Mouse (Mus musculus) left cerebral cortex, adult 8-10 months (tissue): ENCODE data around the gene Taok2. TPM values are rescaled to one million over a fixed set of nuclear protein-coding genes. Genes with fewer than 3 reads are reported as not detected.

Source experiments
- DNase-seq, 2 experiments: peaks; one replicate each; pipeline ENCODE4 v3.0.0; 2022; ENCODE audit warnings: low spot score in 2 of 2
- total RNA-seq, 4 experiments: library from RNA; stranded (reverse); gene quantifications; 2 replicates each; pipeline ENCODE4 v1.2.4; 2022

Taok2 gene
- total RNA-seq, 4 experiments from 2014 or later, result 146 to 153 (median 152) TPM

DNA sequence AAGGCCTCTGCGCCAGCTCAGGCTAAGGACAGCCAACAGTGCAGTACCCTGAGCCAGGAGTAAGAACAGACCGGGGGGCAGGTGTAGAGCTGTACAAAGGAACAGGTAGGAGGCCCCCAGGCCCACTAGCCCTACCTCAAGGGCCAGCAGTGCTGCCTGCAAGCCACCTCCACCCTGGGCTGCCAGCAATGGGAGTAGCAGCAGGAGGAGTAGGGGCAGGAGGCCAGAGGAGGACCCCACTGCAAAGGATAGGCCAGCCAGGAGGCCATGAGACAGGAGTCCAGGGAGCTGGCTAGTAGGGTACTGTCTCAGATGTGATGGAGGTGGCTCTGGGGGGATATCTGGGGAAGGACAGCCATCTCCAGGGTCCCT, 14.0 kb downstream of the Taok2 start:
- DNase-seq, result no peak

DNA sequence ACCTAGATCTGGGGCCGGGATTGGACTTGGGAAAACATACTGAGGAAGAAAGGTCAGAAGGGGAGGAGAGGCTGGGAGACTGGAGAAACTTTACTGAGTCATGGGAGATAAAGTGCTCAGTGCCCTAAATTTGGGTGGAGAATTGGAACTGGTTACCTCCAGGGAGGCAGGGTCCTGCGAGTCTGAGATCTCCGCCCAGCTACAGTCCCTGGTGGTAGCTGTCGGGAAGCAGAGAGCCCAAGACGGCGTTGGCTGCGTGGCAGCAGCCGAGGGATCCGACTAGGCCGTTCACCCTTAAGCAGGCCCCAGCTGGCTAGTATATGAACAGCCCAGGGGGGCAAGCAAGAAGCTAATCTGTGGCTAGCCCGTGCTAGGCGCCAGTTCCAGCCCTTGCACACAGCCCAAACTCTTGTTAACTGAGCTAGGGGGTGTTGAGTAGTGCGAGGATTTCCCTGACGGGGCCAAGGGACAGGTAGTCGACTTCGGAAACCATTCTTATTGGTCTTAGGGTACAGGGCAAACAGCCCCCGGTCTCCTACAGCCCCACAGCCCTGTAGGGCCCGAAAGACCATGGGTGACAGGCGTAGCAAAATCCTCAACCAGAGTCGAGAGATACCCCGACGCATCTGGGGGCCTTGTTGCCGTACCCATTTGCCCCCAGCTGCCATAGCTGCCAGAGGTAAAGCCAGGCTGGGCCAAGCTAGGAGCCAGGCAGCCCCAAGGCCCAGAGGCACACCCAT, 14.6 kb downstream of the Taok2 start:
- DNase-seq, result no peak

DNA sequence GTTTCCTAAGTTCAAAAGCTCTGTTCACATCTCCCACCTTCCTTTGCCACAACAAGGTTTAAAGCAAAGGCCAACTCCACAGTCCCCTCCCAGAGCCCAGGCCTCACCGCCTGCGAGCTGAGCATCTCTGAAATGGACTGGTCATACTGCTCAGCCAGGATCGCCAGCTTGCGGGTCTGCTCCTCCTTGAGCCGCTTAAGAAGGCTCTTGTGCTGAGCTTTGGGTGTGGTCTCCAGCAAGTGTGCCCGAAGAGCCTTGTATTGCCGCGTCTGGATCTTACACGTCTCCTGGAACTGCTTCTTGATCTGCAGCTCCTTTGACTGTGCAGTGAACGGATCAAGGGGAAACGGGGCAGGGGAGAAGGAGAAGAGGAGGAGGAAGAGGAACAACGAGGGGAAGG, 16.5 kb downstream of the Taok2 start:
- no peak for DNase-seq

DNA sequence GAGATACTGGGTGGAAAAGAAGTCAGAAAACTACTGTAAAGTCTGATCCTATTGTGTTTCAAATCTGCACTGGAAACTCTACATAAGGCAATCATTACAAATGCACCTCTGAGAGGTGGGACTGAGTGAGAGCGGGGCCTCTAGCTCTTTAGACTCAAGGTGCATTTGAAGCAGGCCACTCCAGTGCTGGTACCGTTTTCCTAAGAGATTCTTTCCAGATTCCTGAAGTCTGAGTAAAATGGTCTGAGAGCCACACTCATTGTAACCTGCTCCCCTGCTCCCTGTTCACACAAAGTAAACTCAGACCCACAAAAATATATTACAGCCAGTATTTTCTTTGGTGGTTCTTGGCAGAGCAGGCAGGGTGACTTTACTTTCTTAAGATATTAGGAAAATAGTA, 17.0 kb downstream of the Taok2 start:
- no peak for DNase-seq

DNA sequence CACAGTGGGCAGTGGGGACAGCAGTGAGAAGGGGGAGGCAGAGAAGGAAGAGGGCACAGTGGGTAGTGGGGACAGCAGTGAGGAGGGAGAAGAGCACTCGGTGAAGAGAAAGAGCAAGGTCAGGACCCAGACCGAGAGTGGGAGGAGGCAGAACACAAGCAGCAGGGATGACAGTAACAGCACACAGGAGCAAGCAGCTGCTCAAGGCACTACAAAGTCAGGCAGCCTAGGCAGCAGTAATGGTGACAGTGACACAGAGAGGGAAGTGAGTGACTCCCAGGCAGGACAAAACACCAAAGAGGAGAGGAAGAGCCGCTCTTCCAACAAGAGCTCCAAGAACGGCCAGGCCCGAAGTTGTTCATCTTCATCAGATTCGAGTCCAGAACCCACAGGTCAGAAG, 20.7 kb downstream of the Taok2 start:
- no peak for DNase-seq

DNA sequence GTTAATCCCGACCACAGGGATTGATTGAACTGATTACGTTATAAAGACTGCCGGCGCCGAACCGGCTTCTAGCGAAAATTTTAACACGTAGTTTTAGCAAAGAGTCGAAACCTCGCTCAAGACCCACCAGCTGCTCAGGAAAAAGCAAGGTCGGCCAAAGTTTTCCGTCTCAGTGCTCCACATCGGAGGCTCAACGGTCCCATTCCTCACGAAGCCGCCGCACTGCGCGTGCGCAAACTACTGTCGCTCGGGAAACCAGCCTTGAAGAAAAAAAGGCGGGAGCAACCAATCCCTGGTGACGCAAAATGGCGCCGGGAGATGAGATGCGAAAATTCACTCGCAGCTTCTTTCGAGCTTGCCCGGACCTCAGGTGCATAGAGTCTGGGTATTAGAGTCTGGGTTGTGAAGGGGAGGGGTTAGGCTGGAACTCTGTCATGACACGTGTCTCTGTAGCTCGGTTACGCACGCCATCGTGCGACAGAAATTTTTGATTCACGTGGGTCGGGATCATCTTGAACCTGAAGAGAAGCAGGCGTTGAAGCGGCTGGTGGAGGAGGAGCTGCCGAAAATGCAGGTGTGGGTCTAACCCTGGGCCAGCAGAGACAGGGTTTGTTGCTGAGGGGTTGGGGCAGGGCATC, 22.2 kb downstream of the Taok2 start, which contains the start of gene Ino80e:
Gene Ino80e (minus strand): TSS at position 231 of the 638 bp plus-strand sequence.
- DNase-seq, result peak; percentile 91 to 97

DNA sequence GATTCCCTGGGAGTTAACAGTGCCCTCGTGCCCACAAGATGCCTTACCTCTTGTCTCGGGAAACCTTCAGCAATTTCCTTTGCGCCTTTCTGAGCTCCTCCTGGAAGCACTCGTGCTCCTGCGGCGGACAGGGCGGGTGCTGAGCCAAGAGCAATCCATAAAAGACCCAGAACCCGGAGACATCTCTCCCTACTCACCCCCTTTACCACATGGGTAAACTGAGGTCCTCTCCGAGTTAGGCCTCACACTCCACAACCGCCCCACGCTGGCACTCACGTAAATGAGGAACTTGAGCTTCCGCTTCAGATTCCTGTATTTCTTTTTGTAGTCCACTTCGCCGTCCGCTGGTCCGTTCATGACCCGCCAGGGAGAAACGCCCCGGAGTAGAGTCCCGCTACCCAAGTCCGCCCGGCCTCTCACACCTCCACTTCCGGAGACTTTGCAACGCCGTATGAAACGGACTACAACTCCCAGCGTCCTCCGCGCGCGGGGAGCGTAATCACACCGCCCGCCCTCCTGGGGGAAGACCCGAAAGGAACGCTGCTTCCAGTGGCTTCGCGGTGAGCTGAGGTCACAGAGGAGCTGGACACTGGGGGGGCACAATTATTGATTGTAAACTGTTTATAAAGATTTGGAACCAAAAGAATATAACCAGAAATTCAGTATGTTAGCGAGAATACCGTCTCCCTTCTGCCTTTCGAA, 22.9 kb downstream of the Taok2 start, which contains the start of gene Hirip3:
Gene Hirip3 (plus strand): TSS at position 544 of the 702 bp plus-strand sequence.
- DNase-seq, result peak; percentile 89 to 91

DNA sequence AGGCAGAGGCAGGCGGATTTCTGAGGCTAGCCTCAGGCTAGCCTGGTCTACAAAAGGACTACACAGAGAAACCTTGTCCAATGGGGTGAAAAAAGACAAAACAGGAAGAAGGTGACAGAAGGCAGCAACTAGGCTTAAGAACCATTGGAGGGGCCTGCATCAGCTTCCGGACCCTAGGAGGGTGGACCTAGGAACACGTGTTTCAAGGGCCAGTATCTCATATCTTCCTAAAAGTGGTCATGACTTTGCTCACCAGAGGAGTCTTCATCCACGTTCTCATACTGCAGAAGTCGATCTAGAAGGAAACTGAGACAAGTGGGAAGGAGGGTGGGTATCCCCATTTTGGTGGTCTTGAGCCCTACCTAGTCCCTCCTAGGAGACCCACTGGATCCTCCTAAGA, 23.5 kb downstream of the Taok2 start:
- no peak for DNase-seq

DNA sequence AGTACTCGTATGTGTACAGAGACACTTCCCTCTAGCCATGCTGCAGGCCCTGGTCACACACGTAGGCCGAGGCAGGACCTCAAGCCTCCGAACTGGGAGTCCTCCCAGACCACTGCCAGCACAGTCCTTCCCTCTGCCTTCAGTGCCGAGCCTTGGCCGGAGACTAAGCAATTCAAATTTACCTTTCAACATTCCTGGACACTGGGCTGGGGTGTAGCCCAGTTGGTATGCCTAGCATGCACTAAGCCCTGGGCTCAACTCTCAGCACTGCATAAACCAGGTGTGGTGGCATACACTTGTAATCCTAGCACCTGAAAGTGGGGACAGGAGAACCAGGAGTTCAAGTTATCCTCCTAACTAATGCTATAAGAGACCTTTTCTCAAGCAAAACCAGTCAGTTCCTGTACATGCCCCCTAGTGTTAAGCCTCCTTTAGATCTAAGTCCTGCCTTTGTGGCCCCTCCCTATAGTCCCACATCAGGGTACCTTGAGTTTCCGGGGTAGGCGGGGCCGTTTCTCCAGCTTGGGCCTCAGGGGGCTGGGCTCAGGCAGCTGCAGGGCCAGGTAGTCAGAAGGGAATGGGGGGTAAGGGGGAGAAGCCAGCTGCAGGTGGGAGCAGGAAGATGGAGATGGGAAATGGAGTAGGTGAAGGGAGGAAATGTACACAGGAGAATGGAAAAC, 27.6 kb downstream of the Taok2 start:
- DNase-seq, result no peak

DNA sequence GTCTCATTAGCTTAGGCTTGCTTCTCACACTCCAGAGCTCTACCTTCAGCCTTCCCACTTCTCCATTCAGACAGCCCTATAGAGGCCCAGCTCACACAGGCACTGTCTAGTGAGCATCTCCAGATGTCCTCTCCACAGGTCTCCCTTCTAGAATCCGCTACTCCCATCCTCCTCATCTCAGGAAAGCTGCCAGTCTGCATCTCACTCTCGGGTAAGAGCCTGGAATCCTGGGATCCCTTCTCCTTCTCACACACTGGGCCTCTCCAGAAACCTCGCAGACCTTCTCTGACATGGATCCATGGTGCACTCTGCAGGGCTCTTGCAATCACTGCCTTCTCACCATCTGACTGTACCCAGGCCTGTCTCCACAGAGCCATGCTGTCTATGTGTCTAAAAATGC, 28.9 kb downstream of the Taok2 start:
- DNase-seq, result no peak

DNA sequence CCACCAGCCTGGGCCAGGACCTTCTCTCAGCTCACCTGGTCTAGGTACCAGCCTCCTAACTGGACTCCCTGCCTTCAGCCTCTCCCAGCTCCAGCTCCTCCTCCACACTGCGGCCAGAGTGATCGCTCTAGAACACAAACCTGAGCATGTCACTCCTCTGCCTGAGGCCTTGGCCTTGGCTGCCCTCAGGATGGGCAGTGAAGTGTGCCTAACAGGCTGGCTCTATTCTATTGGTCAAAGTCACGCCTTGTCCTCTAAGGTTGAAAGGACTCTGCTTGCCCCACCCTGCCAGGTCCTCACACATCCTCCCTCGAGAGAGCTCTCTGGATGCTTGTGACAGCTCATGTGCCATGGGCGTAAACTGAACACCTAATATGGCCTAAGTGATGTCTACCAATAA, 31.0 kb downstream of the Taok2 start:
- DNase-seq, result no peak

DNA sequence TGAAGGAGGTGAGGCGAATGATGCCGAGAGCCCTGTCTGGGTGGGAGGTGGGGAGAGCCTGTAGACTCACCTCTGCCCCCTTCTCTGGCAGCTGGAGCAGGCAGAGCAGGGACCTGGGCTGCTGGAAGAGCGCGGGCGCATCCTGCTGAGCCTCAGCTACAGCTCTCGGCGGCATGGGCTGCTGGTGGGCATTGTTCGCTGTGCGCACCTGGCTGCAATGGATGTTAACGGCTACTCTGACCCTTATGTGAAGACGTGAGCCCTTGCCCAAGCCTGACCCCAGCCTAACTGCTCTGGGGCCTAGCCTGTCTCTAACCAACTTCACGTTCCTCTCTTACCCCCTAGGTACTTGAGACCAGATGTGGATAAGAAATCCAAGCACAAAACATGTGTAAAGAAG, 33.3 kb downstream of the Taok2 start:
- DNase-seq, result no peak

DNA sequence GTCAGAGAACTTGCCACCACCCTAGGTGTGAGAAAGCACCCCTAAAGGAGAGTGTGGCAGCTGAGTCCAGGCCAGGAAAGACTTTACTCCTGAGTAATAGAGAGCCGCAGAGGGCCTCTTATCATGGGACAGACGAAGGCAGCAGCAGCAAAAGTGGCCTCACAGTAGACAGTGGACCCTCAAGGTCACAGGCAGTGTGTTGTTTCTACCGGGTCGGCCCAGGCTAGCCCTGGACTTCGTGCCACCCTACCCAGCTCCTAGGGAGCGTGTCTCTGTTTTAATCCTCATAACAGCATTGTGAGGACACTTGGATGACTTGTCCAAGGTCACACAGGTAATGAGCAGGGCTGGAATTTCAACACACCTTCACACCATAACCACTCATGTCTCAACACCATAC, 34.3 kb downstream of the Taok2 start:
- no peak for DNase-seq

DNA sequence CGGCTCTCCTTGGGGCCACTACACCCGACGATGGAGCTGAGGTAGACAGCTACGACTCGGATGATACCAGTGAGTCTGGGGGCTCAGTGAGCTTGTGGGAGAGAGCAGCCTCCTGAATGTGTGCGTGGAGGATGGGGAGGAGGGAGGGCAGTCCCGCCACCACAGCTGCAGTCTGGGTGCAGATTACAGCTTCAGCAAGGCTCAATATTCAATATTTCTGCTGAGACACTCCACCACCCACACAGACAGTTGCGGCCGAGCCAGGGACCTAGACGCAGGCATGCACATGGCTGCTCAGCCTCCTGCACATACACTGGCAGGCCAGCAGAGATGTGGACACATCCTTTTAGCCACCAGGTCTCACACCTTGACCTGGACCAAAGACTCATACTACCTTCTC, 35.7 kb downstream of the Taok2 start:
- DNase-seq, result peak in 1 of 2 experiments; percentile 63

DNA sequence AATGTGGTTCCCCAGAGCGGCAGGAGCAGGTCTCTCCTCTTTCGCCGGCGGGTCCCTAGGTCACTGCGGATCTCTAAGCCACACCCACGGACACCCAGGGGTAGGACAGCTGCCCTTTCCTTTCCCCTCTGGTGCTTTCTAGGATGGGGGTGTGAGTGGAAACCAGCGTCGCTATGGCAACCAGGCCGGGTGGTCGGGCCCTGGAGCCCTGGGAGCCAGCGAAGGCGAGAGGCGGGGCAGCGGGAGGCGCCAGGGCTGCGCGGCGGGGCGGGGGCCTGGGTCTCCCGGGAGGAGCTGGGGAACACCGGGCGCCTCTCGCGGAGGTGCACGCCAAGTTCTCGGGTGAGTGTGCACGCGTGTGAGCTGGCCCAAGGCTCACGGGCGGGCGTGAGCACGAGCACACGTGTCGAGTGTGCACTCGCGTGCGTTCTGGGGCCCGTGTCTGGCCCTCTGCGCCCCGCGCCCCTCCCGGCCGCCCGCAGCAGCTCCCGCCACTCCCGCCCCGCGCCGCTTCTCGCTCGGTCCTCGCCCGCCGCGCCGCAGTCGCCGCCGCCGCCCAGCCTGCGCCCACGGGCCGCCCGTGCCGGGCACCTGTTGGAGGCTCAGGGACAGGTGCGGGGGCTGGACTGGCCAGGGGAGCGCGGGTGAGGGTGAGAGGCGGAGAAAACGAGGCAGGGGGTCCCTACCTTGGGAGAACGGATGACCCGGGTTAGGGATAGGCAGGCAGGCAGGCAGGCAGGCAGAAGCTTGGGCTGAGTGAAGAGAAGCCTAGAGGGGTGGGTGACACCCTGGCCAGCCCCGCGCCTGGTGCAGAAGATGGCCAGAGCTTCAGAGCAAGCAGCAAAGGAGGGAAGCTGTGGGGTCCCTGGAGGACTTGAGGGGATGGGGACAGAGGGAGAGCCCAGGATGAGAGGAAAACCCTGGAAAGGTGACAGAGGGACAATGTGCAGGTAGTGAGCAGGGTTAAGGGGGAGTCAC, 36.8 kb downstream of the Taok2 start:
- DNase-seq, result no peak

DNA sequence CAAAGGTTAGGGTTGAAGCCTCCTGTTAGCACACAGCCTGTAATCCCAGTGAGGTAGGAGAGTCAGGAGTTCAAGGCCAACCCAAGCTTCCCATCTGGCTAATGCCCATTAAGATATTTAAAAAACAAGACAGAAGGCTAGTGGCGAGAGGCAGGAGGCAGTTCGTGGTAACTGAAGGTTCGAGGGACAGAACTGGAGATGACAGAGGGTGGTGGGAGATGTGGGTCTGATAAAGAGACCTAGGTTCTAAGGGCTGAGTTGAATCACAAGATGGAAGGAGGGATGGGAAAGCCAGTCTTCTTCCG, 37.4 kb downstream of the Taok2 start, which contains the start of gene Doc2a:
Gene Doc2a (plus strand): TSS at position 301 of the 305 bp plus-strand sequence.
- no peak for DNase-seq

DNA sequence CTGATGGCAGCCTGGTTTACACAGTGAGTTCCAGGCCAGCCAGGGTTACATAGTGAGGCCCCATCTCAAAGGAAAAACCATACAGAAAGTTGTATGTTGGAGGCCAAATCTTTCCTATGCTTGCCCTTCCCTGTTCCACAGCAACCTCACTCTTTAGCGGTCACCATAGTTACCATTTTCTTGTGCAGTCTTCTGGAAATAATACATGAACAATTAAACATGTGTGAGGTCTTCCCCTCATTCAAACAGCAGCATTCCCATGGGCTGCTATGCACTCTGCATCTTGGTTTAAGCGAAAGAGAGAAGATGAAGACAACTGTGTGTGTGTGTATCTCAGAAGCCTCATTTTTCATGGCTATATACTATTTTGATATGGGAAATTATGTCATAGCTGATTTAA, 39.0 kb downstream of the Taok2 start:
- no peak for DNase-seq

DNA sequence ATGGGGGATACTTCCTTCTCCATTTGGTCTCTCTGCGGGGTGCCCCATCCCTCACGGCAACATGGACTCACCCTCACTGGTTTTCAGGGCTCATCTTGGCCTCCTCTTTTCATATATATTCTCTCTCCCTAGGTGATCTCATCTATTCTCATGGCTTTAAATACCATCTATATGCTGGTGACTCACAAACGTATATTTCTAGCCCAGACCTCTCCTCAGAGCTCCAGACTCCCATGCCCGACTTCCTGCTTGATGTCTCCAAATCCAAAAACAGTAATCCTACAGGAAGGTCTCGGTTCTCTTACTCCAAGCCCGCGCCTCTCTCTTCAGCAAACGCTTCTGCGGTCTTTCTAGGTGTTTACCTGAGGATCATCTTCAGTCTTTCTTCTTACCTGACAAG, 41.2 kb downstream of the Taok2 start:
- no peak for DNase-seq

DNA sequence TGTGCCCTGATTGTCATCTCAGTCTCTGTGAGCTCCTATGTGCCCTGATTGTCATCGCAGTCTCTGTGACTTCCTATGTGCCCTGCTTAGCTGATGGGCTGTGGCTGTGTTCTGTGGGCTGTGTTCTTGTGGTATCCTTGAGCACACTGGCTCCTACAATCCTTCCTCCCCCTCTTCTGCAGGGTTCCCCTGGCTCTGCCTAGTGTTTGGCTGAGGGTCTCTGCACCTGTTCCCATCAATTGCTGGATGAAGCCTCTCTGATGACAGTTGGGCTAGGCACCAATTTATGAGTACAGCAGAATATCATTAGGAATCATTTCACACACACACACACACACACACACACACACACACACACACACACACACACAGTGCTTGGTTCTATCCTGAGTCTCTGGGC, 51.2 kb downstream of the Taok2 start:
- no peak for DNase-seq

DNA sequence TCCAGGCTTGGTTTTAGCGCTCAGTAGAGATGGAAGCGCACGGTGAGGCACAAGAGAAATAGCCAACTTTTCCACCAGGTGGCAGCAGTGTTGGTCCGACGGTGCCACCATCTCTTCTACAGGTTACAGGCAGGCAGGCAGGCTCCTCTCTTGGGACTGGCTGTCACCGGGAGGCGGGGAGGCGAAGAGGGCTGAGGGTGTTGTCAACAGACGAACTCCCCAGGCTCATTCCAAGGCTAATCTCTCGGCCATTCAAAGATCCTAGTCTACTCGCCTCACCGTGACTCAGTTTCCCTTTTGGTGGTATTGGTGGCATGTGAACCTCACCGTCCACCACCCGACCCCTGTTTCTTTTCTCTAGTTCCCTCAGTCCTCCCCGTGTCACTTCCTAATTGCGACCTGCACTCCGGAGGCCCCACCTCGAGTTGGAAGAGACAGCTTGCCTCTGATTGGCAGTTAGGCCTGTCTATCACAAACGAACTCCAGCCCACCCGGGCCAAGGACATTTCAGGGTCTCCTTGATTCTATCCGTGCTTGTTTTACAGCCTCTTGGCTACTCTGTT, 52.4 kb downstream of the Taok2 start:
- peak; percentile 61 to 64 for DNase-seq
